ENCODE assay signal across 8 mouse cellular contexts in genomic region chr11:106658051-106658880, GRCm38 (mm10). TPM values are rescaled to one million over a fixed set of nuclear protein-coding genes. Genes with fewer than 3 reads are reported as not detected.
DNase-seq lines count a peak whose midpoint lies in the region; ATAC-seq and TF ChIP-seq lines count a peak whose summit lies in the region.

No protein-coding gene starts in this region.

- H3K9ac ChIP-seq in midbrain, embryonic 11.5 days (ENCODE audit: low read length), result no peak overlapping the region; the same call in 1 of the 2 replicates
- no peak overlapping the region for H3K9ac ChIP-seq in embryonic facial prominence, embryonic 12.5 days
- peak overlapping the region; percentile 47 for H3K9ac ChIP-seq in limb, embryonic 11.5 days (ENCODE audit: low read length)
- 0 out of 2 replicates have a peak overlapping the region, but pooled peaks have one; percentile 19 for H3K9ac ChIP-seq in midbrain, postnatal 0 days (replicated peaks; ENCODE audit: low read length, poor library complexity, severe bottlenecking)

- no peak overlapping the region for H3K4me3 ChIP-seq in midbrain, embryonic 10.5 days
- no peak overlapping the region for H3K4me3 ChIP-seq in midbrain, embryonic 11.5 days (ENCODE audit: low read depth, low read length)
- no peak overlapping the region for H3K4me3 ChIP-seq in embryonic facial prominence, embryonic 12.5 days
- no peak overlapping the region for H3K4me3 ChIP-seq in limb, embryonic 11.5 days (ENCODE audit: low read depth, low read length)
- H3K4me3 ChIP-seq in midbrain, postnatal 0 days (ENCODE audit: low read depth, low read length), result no peak overlapping the region

- H3K27me3 ChIP-seq in midbrain, embryonic 10.5 days (ENCODE audit: low read depth, poor library complexity, severe bottlenecking), result no peaks in the 10 kb centered on the region
- no peaks in the 10 kb centered on the region for H3K27me3 ChIP-seq in midbrain, embryonic 11.5 days (ENCODE audit: control insufficient read depth, insufficient read depth, low read length)
- no peaks in the 10 kb centered on the region for H3K27me3 ChIP-seq in embryonic facial prominence, embryonic 12.5 days
- H3K27me3 ChIP-seq in limb, embryonic 11.5 days (ENCODE audit: control insufficient read depth, insufficient read depth, low read length), result no peaks in the 10 kb centered on the region
- no peaks in the 10 kb centered on the region for H3K27me3 ChIP-seq in midbrain, postnatal 0 days (ENCODE audit: insufficient read depth, low read length)

- no peak for DNase-seq in midbrain, embryonic 10.5 days (ENCODE audit: low spot score)
- DNase-seq in midbrain, embryonic 11.5 days (ENCODE audit: low spot score, missing footprints), result no peak
- peak; percentile 78 for DNase-seq in heart, adult 8-10 months (ENCODE audit: low spot score)
- peak; percentile 77 for DNase-seq in kidney, adult 18-20 months
- DNase-seq in limb, embryonic 11.5 days (ENCODE audit: low spot score), result peak; percentile 62
- peak; percentile 96 for DNase-seq in midbrain, postnatal 0 days (ENCODE audit: low spot score)
- peak; percentile 48 for DNase-seq in thymus, postnatal 25 days

- TF ChIP-seq CTCF in midbrain, postnatal 0 days (IDR thresholded peaks at IDR 0.05), result no peak

- no peak overlapping the region for H3K4me2 ChIP-seq in midbrain, embryonic 11.5 days
- H3K4me2 ChIP-seq in embryonic facial prominence, embryonic 12.5 days (replicated peaks), result peak overlapping the region; percentile 25; the same call in 1 of the 2 replicates
- peak overlapping the region; percentile 15; the same call in 1 of the 2 replicates for H3K4me2 ChIP-seq in limb, embryonic 11.5 days (ENCODE audit: low read depth, severe bottlenecking)
- H3K4me2 ChIP-seq in midbrain, postnatal 0 days (ENCODE audit: low read depth, low read length, poor library complexity, severe bottlenecking), result no peak overlapping the region

- H3K4me1 ChIP-seq in midbrain, embryonic 10.5 days, result peaks cover 37% of the 10 kb centered on the region
- H3K4me1 ChIP-seq in midbrain, embryonic 11.5 days (ENCODE audit: control insufficient read depth, insufficient read depth, low read length), result peaks cover 14% of the 10 kb centered on the region
- peaks cover 36% of the 10 kb centered on the region for H3K4me1 ChIP-seq in embryonic facial prominence, embryonic 12.5 days
- peaks cover 15% of the 10 kb centered on the region for H3K4me1 ChIP-seq in limb, embryonic 11.5 days (ENCODE audit: control insufficient read depth, insufficient read depth, low read length)
- H3K4me1 ChIP-seq in midbrain, postnatal 0 days (ENCODE audit: insufficient read depth, low read length), result no peaks in the 10 kb centered on the region

- ATAC-seq in midbrain, embryonic 11.5 days (ENCODE audit: low FRiP score), result no peak
- ATAC-seq in embryonic facial prominence, embryonic 12.5 days (ENCODE audit: insufficient number of reproducible peaks, insufficient read depth, low FRiP score, low TSS enrichment), result peak; percentile 75
- ATAC-seq in limb, embryonic 11.5 days (ENCODE audit: insufficient number of reproducible peaks, low FRiP score, low TSS enrichment, low read depth), result no peak
- ATAC-seq in midbrain, postnatal 0 days (ENCODE audit: low FRiP score), result peak; percentile 38; the same call in 1 of the 2 replicates

- 31% methylated on average over 14 of the region's 14 CpGs for WGBS in midbrain, embryonic 10.5 days
- 35% methylated on average over 14 of the region's 14 CpGs for WGBS in midbrain, embryonic 11.5 days
- WGBS in embryonic facial prominence, embryonic 12.5 days, result 14% methylated on average over 14 of the region's 14 CpGs
- WGBS in limb, embryonic 11.5 days, result 27% methylated on average over 14 of the region's 14 CpGs
- WGBS in midbrain, postnatal 0 days, result 22% methylated on average over 14 of the region's 14 CpGs

- H3K36me3 ChIP-seq in midbrain, embryonic 10.5 days, result no peaks in the 10 kb centered on the region
- no peaks in the 10 kb centered on the region for H3K36me3 ChIP-seq in midbrain, embryonic 11.5 days (ENCODE audit: control insufficient read depth, insufficient read depth, low read length)
- no peaks in the 10 kb centered on the region for H3K36me3 ChIP-seq in embryonic facial prominence, embryonic 12.5 days
- H3K36me3 ChIP-seq in limb, embryonic 11.5 days (ENCODE audit: control insufficient read depth, insufficient read depth, low read length), result no peaks in the 10 kb centered on the region
- no peaks in the 10 kb centered on the region for H3K36me3 ChIP-seq in midbrain, postnatal 0 days (ENCODE audit: insufficient read depth, low read length)

- H3K9me3 ChIP-seq in midbrain, embryonic 10.5 days (replicated peaks), result no peaks in the 10 kb centered on the region
- no peaks in the 10 kb centered on the region for H3K9me3 ChIP-seq in midbrain, embryonic 11.5 days (ENCODE audit: control insufficient read depth, low read length)
- H3K9me3 ChIP-seq in embryonic facial prominence, embryonic 12.5 days, result no peaks in the 10 kb centered on the region
- no peaks in the 10 kb centered on the region for H3K9me3 ChIP-seq in limb, embryonic 11.5 days (ENCODE audit: control insufficient read depth, low read length)
- H3K9me3 ChIP-seq in midbrain, postnatal 0 days (ENCODE audit: low read length), result no peaks in the 10 kb centered on the region

- H3K27ac ChIP-seq in midbrain, embryonic 10.5 days (replicated peaks), result peak overlapping the region; percentile 61
- no peak overlapping the region for H3K27ac ChIP-seq in midbrain, embryonic 11.5 days (ENCODE audit: low read depth, low read length)
- peak overlapping the region; percentile 84 for H3K27ac ChIP-seq in embryonic facial prominence, embryonic 12.5 days
- peak overlapping the region; percentile 62 for H3K27ac ChIP-seq in limb, embryonic 11.5 days (replicated peaks; ENCODE audit: low read depth, low read length)
- peak overlapping the region; percentile 47; the same call in 1 of the 2 replicates for H3K27ac ChIP-seq in midbrain, postnatal 0 days (ENCODE audit: low read depth, low read length)

RNA-seq across cellular contexts. Expression of gene Tex2, which starts 45.0 kb away (rescaled TPM):
- 5.6 and 7.5 TPM in 2 replicates for polyA plus RNA-seq in midbrain, embryonic 10.5 days (2016; fragmentation: Nextera tagmentation; extraction: Ambion mirVana)
- polyA plus RNA-seq in midbrain, embryonic 11.5 days (2014; fragmentation: Nextera tagmentation; extraction: Ambion mirVana), result 9.9 and 10.8 TPM in 2 replicates
- polyA plus RNA-seq in embryonic facial prominence, embryonic 12.5 days (2016; fragmentation: Nextera tagmentation; extraction: Ambion mirVana), result 8.3 and 9.4 TPM in 2 replicates
- total RNA-seq in heart, adult 8-10 months (2022), result 10 to 100 TPM; 37.9 to 56.9 (median 45.0) TPM
- 7.6 and 8.0 TPM in 2 replicates for polyA plus RNA-seq in limb, embryonic 11.5 days (2014; fragmentation: Nextera tagmentation; extraction: Ambion mirVana)
- 69.5 and 73.3 TPM in 2 replicates for total RNA-seq in midbrain, postnatal 0 days (2014; rRNA removed)
- polyA plus RNA-seq in midbrain, postnatal 0 days (2015; fragmentation: Nextera tagmentation; extraction: Ambion mirVana), result 33.1 and 36.3 TPM in 2 replicates

Comparison
In these comparisons a context has a peak if more than half of its experiments do, and no peak if none do; other contexts are left out.
1. DNase-seq: peak in heart, adult 8-10 months (single experiment), kidney, adult 18-20 months (single experiment), limb, embryonic 11.5 days (single experiment), midbrain, postnatal 0 days (single experiment) and thymus, postnatal 25 days (single experiment); none in midbrain, embryonic 10.5 days (single experiment) and midbrain, embryonic 11.5 days (single experiment).
2. ATAC-seq: peak in embryonic facial prominence, embryonic 12.5 days (single experiment) and midbrain, postnatal 0 days (single experiment); none in midbrain, embryonic 11.5 days (single experiment) and limb, embryonic 11.5 days (single experiment).
3. H3K9ac ChIP-seq: peak in limb, embryonic 11.5 days (single experiment) and midbrain, postnatal 0 days (single experiment); none in midbrain, embryonic 11.5 days (single experiment) and embryonic facial prominence, embryonic 12.5 days (single experiment).
4. H3K4me2 ChIP-seq: peak in embryonic facial prominence, embryonic 12.5 days (single experiment) and limb, embryonic 11.5 days (single experiment); none in midbrain, embryonic 11.5 days (single experiment) and midbrain, postnatal 0 days (single experiment).